Mouse (Mus musculus): Measurements from ENCODE around the gene Atad2b. TPM values are rescaled to one million over a fixed set of nuclear protein-coding genes. Genes with fewer than 3 reads are reported as not detected.

Gene Atad2b
- polyA plus RNA-seq (2015; fragmentation: Nextera tagmentation; extraction: Ambion mirVana), result 9.0 and 10.2 TPM in 2 replicates

DNA sequence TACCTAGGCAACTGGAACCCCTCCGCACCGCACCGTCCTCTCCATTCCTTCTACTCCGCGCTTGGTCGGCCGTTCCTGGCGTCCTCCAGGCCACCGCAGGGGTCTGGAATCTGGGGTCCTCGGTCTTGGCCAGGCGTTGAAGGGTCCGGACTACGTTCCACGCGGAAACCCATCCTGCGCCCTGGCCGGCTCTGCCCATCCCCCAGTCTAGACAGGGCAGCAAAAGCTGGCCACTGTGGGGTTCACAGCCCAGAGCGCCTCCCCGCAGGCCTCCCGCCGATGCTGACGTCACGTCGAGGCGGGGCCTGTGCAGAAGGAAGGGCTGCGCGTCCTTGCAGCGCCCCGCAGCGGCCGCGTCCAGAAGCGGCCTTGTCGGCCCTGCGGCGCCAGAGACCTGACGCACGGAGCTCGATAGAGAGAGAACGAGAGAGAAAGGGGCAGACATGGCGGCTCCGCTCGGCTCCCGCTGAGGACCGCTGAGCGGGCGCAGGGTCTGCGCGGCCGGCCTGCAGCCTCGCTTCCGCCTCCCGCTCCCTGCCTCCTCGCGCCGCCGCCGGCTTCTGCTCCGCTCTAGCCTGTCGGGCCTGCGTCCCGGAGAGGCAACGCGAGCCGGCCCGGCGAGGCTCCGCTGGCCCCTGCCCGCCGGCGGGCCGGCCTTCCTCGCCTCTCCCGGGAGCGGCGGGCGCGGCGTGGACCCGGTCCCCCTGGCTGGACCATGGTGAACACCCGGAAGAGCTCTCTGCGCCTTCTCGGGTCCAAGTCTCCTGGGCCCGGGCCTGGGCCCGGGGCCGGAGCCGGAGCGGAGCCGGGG is at the start of gene Atad2b:
Atad2b (plus strand) TSS at position 360 of the 811 bp plus-strand sequence.
- Histone ChIP-seq H3K27me3 (no peaks in the 10 kb centered on the region), H3K4me3 (peak within 1 kb of the TSS; percentile 93), H3K9ac (peak within 1 kb of the TSS; percentile 97), H3K4me2 (peak within 1 kb of the TSS; percentile 71), H3K4me1 (replicated peaks) (peaks cover 16% of the 10 kb centered on the region), H3K36me3 (no peaks in the 10 kb centered on the region), H3K9me3 (no peaks in the 10 kb centered on the region), H3K27ac (replicated peaks) (peak within 1 kb of the TSS; percentile 99)
- WGBS, result under 1% methylated on average over 73 of the region's 89 CpGs
- ATAC-seq (ENCODE audit: low FRiP score, low read depth), result peak; percentile 98

DNA sequence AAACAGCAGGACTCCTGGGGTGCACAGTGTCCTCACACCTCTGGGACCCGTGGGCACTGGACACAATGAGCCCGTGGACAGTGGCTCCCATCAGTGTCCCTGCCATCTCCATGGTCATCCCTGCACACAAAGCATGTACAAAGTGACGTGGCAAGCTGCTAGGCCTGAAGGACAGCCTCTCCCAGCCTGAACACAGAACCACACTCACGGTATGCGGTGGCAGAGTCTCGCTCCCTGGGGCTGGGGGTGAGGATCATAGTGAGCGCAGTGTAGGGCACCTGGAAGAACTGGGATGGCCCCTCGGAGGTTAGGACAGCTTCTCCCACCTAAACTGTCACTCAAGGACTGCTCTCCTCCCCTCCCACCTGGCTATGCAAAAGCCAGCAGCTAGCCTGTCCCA is 48.2 kb upstream of the Atad2b start:
- Histone ChIP-seq H3K36me3 (no peaks in the 10 kb centered on the region), H3K27me3 (no peaks in the 10 kb centered on the region), H3K9me3 (no peaks in the 10 kb centered on the region), H3K27ac (replicated peaks) (no peak overlapping the region), H3K4me3 (no peak overlapping the region), H3K4me1 (replicated peaks) (peaks cover 7% of the 10 kb centered on the region), H3K4me2 (no peak overlapping the region), H3K9ac (no peak overlapping the region)
- no peak for ATAC-seq (ENCODE audit: low FRiP score, low read depth)
- 73% methylated on average over 8 of the region's 8 CpGs for WGBS

DNA sequence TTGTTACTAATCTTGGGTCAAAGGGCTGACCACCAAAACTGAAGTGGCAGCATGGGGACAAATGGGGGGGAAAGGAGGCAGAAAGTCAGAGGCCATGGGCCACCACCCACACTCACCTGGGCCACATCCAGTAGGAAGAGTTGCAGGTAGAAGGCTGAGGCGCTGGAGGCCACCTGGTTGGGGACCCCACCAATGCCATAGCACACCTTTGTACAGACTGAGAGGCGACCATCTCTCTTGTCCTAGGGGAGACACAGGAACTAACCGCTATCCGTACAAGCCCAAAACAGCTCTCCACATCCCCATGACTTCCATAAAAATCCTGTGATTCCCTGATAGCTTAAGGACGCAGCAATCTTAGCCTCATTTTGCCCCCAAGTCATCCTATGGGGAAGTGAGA is 45.9 kb upstream of the Atad2b start:
- no peaks in the 10 kb centered on the region for H3K27me3 ChIP-seq
- no peaks in the 10 kb centered on the region for H3K9me3 ChIP-seq
- no peak overlapping the region for H3K4me3 ChIP-seq
- ATAC-seq (ENCODE audit: low FRiP score, low read depth), result no peak
- 93% methylated on average over 5 of the region's 5 CpGs for WGBS
- no peaks in the 10 kb centered on the region for H3K36me3 ChIP-seq
- H3K4me2 ChIP-seq, result no peak overlapping the region
- H3K27ac ChIP-seq (replicated peaks), result no peak overlapping the region
- H3K9ac ChIP-seq, result no peak overlapping the region
- H3K4me1 ChIP-seq (replicated peaks), result peaks cover 12% of the 10 kb centered on the region

DNA sequence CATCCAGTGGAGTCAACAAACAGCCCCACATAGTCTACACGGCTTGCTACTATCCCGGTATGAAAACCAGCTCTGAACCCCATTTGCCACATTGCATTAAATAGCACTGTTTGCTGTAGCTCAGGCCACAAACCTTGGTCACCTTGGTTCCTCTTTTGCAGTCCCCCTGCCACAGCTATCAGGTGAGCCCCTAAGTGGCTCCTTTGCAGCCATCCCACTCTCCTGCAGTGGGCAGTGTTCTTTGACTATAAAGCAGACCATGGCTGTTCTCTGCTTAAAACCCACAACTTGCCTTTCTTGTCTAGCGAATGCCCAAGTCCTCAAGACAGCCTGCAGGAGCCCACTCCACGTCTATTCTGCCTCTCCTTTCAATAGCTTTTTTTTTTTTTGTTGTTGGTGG is 44.9 kb upstream of the Atad2b start:
- H3K4me3 ChIP-seq, result no peak overlapping the region
- no peaks in the 10 kb centered on the region for H3K27me3 ChIP-seq
- H3K36me3 ChIP-seq, result no peaks in the 10 kb centered on the region
- WGBS, result 57% methylated on average over 4 of the region's 4 CpGs
- H3K9me3 ChIP-seq, result no peaks in the 10 kb centered on the region
- no peak for ATAC-seq (ENCODE audit: low FRiP score, low read depth)
- no peak overlapping the region for H3K9ac ChIP-seq
- no peak overlapping the region for H3K27ac ChIP-seq (replicated peaks)
- peaks cover 12% of the 10 kb centered on the region for H3K4me1 ChIP-seq (replicated peaks)
- H3K4me2 ChIP-seq, result no peak overlapping the region

DNA sequence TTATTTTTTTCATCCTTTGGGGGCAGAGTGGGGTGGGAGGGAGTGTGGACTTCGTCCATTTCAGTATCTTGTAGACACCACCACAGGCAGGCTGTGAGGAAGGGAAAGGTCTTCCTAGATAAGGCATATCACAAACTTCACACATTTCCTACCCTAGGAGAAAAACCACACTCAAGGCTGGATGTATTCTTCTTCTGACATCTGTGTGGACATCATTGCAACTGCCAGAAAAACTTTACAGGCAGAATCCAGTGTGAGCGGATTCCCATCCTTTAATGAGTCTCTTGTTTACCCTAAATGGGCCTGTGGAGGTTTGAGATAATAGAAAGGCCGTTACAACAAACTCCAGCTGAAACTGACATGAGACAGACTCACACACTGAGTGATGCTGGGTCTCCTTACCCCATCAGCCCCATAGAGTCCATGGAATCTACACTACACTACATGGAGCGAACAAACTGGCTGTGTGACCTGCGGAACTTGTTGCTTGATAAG is 44.1 kb upstream of the Atad2b start:
- peaks cover 12% of the 10 kb centered on the region for H3K4me1 ChIP-seq (replicated peaks)
- WGBS, result 83% methylated on average over 5 of the region's 5 CpGs
- ATAC-seq (ENCODE audit: low FRiP score, low read depth), result no peak
- H3K36me3 ChIP-seq, result no peaks in the 10 kb centered on the region
- H3K9me3 ChIP-seq, result no peaks in the 10 kb centered on the region
- no peak overlapping the region for H3K27ac ChIP-seq (replicated peaks)
- H3K9ac ChIP-seq, result no peak overlapping the region
- no peak overlapping the region for H3K4me3 ChIP-seq
- no peak overlapping the region for H3K4me2 ChIP-seq
- H3K27me3 ChIP-seq, result no peaks in the 10 kb centered on the region

DNA sequence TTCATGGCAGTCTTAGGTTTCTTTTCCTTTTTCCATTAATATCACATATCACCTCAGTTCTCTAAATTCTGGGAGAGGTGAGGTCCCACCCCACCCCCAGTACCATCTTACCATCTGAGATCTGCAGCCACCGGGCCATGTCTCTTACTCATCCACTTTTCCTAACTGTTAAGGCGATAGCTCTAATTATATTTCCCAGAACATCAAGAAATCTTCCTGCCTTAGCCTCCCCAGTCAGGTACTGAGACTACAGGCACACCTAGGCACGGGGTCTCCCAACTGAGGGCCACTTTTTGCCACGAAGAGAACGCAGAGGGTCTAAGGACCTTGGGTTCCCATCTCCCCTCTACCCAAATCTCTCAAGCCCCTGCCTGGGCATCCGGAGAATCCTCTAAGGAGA is 43.6 kb upstream of the Atad2b start:
- Histone ChIP-seq H3K9me3 (no peaks in the 10 kb centered on the region), H3K4me1 (replicated peaks) (peaks cover 12% of the 10 kb centered on the region), H3K27ac (replicated peaks) (no peak overlapping the region), H3K4me2 (peak overlapping the region; percentile 93), H3K4me3 (peak overlapping the region; percentile 41; the same call in 1 of the 2 replicates), H3K9ac (no peak overlapping the region), H3K27me3 (no peaks in the 10 kb centered on the region), H3K36me3 (0 out of 2 replicates have a peak, but pooled peaks cover 2% of the 10 kb centered on the region)
- no peak; the same call in 1 of the 2 replicates for ATAC-seq (ENCODE audit: low FRiP score, low read depth)
- WGBS, result 81% methylated on average over 6 of the region's 6 CpGs

DNA sequence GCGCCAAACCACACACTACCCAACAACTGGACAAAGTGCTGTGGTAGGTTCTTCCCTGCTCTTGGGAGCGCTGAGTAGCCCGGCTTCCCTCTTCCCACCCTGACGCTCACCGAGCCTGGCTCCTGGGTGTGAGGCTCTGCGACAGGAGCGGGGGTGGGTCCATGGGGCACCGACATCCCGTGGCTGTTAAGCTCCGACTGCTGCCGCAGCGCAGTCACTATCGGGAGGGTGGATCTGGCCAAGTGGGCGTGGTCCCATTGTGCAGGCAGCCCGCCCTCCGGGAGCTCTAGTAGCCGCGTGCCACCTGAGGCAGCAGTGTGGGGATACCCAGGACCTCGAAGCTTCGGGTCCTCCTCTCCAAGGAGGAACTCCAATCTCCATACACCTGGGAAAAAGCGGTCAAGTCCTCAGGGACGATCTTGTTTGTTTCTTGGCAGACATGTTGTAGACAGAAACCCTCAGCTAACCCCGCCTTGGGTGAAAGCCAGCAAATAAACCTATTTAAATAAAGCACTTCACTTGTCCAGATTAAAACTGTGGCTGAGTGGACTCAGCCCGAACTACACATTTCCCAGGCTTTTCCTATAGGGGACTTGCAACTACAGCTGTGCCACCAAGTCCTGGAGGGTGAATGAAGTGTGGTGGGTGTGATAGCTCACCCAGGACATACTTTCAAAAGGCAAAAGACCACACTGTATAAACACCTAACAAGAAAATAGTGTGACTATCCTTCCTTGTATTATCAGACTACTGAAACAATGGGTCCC is 42.8 kb upstream of the Atad2b start, which contains the start of gene Mfsd2b:
Mfsd2b (minus strand) TSS at position 199 of the 767 bp plus-strand sequence.
- Histone ChIP-seq H3K9ac (peak within 1 kb of the TSS; percentile 39), H3K27me3 (no peaks in the 10 kb centered on the region), H3K4me3 (peak within 1 kb of the TSS; percentile 41), H3K27ac (replicated peaks) (no peak within 1 kb of the TSS), H3K9me3 (no peaks in the 10 kb centered on the region), H3K4me1 (replicated peaks) (peaks cover 12% of the 10 kb centered on the region), H3K36me3 (peaks cover 10% of the 10 kb centered on the region), H3K4me2 (peak within 1 kb of the TSS; percentile 93)
- WGBS, result 3% methylated on average over 24 of the region's 24 CpGs
- ATAC-seq (ENCODE audit: low FRiP score, low read depth), result peak; percentile 82

DNA sequence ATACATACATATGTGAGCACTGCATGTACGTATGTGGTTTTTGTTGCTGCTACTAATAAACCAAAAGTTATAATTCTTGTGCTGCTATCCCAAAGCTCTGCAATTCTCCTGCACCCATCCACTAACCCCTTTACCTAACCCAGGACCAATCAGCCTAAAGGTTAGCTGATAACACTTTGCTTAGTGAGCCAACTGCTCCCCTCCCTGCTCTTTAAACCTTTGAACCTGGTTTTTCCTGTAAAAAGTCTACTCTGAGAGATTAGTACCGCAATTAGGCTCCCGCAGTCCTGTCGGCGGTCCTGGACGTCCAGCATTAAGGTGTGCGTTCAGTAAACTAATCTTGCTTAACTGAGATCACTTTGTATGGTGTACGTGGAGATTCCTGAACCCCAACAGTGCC is 41.5 kb upstream of the Atad2b start:
- no peak for ATAC-seq (ENCODE audit: low FRiP score, low read depth)
- 88% methylated on average over 8 of the region's 8 CpGs for WGBS

DNA sequence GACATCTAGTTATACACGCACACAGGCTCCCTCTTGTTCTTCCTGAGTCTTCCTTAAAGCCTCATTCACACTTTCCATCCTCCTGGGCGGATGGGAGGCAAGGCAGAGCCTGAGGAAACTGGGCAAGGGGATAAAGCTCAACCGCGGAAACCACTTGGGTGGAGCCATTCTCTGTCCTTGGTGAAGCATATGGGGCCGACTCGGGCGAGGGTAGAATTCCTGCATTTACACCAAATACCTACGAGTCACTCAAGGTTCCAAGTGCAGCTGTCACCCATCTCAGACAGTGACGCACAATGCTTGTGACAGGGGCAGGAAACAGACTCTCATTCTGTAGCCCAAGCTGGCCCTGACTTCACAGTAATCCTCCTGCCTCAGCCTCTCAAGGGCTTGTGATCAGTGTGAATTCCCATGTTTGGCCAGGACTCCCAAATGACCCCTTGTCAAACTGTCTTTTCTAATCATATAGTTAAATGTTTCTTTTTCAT is 38.8 kb upstream of the Atad2b start:
- ATAC-seq (ENCODE audit: low FRiP score, low read depth), result no peak
- no peaks in the 10 kb centered on the region for H3K27me3 ChIP-seq
- H3K4me3 ChIP-seq, result no peak overlapping the region
- H3K9ac ChIP-seq, result no peak overlapping the region
- H3K9me3 ChIP-seq, result no peaks in the 10 kb centered on the region
- WGBS, result 81% methylated on average over 9 of the region's 9 CpGs
- H3K27ac ChIP-seq (replicated peaks), result no peak overlapping the region
- H3K4me2 ChIP-seq, result no peak overlapping the region
- H3K4me1 ChIP-seq (replicated peaks), result peaks cover 12% of the 10 kb centered on the region
- H3K36me3 ChIP-seq, result peaks cover 31% of the 10 kb centered on the region

More for the DNA sequence above, 41.5 kb upstream of the Atad2b start:
- no peaks in the 10 kb centered on the region for H3K27me3 ChIP-seq
- peaks cover 14% of the 10 kb centered on the region for H3K36me3 ChIP-seq
- no peak overlapping the region for H3K4me3 ChIP-seq
- H3K27ac ChIP-seq (replicated peaks), result no peak overlapping the region
- H3K4me2 ChIP-seq, result no peak overlapping the region
- H3K9ac ChIP-seq, result no peak overlapping the region
- peaks cover 12% of the 10 kb centered on the region for H3K4me1 ChIP-seq (replicated peaks)
- no peaks in the 10 kb centered on the region for H3K9me3 ChIP-seq

DNA sequence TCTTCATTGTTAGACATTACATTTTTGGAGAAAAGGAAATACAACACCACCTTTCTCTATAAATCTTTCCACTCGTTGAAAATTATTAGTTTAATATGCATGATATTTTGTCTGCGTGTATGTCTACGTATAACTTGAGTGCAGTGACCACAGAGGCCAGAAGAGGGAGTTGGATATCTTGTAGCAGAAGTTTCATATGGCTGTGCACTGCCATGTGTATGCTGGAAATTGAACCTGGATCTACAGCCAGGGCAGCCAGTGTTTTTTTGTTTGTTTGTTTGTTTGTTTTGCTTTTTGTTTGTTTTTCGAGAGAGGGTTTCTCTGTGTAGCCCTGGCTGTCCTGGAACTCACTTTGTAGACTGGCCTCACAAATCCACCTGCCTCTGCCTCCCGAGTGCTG is 38.1 kb upstream of the Atad2b start:
- Histone ChIP-seq H3K36me3 (peaks cover 31% of the 10 kb centered on the region), H3K4me3 (no peak overlapping the region), H3K27me3 (no peaks in the 10 kb centered on the region), H3K9me3 (no peaks in the 10 kb centered on the region), H3K4me2 (no peak overlapping the region), H3K27ac (replicated peaks) (no peak overlapping the region), H3K4me1 (replicated peaks) (peaks cover 6% of the 10 kb centered on the region), H3K9ac (no peak overlapping the region)
- 99% methylated on average over 5 of the region's 5 CpGs for WGBS
- no peak for ATAC-seq (ENCODE audit: low FRiP score, low read depth)

DNA sequence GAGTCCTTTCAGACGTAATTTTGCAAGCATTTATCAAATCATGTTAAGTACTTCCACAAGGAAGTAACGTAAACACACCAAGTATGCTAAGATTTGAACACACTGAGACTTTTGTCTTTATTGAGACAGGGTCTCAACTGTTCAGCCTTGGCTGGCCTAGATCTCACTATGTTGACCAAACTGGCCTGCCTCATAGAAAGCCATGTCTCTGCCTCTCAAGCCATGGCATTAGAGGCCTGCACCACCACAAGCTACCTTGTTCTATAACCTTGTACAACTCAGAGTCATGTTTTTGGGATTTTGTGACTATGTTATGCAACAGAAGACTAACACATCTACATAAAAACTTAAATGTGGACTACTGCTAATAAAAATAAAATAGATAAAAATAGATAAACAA is 35.1 kb upstream of the Atad2b start:
- 91% methylated on average over 2 of the region's 2 CpGs for WGBS
- H3K4me3 ChIP-seq, result no peak overlapping the region
- no peaks in the 10 kb centered on the region for H3K9me3 ChIP-seq
- ATAC-seq (ENCODE audit: low FRiP score, low read depth), result no peak
- no peak overlapping the region for H3K27ac ChIP-seq (replicated peaks)
- no peaks in the 10 kb centered on the region for H3K27me3 ChIP-seq
- no peaks in the 10 kb centered on the region for H3K4me1 ChIP-seq (replicated peaks)
- no peak overlapping the region for H3K9ac ChIP-seq
- H3K36me3 ChIP-seq, result peaks cover 39% of the 10 kb centered on the region
- H3K4me2 ChIP-seq, result no peak overlapping the region

DNA sequence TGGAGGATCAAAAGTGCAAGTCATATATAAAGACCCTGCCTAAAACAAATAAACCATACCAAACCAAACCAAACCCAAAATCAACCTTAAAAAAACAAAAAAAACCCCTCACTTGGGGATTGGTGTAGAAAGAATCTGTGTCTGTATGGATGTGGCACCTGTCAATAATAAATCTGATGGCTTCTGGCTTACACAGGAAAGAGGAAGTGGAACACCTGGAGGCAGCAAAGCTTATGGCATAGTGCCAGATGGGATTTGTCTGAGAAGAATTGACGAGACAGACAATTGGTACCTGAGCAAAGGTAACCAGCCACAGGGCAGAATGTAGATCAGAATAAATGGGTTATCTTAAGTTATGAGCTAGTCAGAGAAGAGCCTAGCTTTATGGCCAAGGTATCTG is 32.1 kb upstream of the Atad2b start:
- WGBS, result 56% methylated on average over 1 of the region's 1 CpGs
- Histone ChIP-seq H3K27me3 (no peaks in the 10 kb centered on the region), H3K36me3 (peaks cover 25% of the 10 kb centered on the region), H3K9ac (no peak overlapping the region), H3K9me3 (no peaks in the 10 kb centered on the region), H3K4me1 (replicated peaks) (no peaks in the 10 kb centered on the region), H3K27ac (replicated peaks) (no peak overlapping the region), H3K4me2 (no peak overlapping the region), H3K4me3 (no peak overlapping the region)
- no peak for ATAC-seq (ENCODE audit: low FRiP score, low read depth)

Data from hindbrain, embryonic 15.5 days (tissue).